Mouse (Mus musculus): ENCODE measurements around the gene Tenm4.
A peak's percentile ranks its signal among the peaks of the same experiment; 100 is the strongest.

Gene Tenm4

DNA sequence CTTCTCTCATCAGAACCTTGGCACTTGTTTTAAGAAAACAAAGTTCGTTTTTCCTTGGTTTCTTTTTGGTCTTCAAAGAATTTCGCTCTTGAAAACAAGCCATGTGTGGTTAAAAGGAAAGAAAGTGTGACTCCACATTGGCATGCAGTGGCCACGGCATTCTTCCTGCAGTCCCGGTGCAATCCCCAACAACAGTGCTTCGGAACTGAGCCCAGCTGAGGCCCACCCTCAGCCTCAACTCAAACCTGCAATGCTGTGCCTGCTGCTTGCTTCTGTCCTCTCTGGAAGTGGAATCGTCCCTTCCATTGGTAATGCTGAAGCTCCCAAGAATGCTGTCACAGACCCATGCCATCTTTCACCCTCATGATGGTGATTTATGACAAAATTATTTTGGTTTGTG, 88.6 kb downstream of the Tenm4 start:
- DNase-seq: no peak

- no peak for DNase-seq
Measured at GRCm38 (mm10) chr7:96262182-96262581, 91.1 kb downstream of the Tenm4 start.

- no peak for DNase-seq
Measured at GRCm38 (mm10) chr7:96265941-96266340, 94.9 kb downstream of the Tenm4 start.

- no peak for DNase-seq
Measured at GRCm38 (mm10) chr7:96267266-96267665, 96.2 kb downstream of the Tenm4 start.

DNA sequence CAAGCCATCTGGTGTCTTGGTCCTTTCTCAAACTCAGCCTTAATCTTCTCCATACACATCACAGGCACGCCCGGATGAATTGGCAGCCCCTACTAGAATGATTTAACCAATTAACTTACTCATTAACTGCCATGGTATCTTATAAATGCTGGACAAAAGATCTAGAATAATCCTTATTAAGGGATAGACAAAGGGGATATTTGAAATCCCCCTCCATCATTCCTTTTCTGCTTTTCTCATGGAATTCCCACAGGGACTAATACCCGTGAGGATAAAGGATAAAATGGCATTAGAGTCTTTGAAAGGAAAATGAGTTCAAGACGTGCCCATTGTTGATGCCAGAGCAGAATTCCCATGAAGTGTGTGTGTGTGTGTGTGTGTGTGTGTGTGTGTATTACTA, 99.6 kb downstream of the Tenm4 start:
- DNase-seq: no peak

DNA sequence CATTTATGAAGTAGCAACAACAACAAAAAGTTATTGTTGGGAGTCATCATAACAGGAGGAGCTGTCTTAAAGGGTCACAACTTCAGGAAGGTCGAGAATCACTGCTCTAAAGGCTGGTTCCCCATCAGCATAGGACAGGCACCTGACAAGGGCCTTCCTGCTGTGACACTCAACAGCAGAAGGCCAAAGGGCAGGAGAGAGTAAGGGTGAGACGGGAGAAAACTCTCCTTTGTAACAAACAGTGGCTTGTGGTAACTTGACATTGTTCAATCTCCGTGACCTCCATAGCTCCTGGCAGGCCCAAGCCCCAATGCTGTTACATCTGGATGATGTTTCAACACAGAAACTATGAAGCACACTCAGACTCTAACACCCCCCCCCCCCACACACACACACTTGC, 101.0 kb downstream of the Tenm4 start:
- DNase-seq: no peak

- DNase-seq: no peak
Measured at GRCm38 (mm10) chr7:96274486-96274885, 103.4 kb downstream of the Tenm4 start.

GRCm38 (mm10) chr7:96277550-96277949, 106.5 kb downstream of the Tenm4 start:
- DNase-seq: peak; percentile 38

DNA sequence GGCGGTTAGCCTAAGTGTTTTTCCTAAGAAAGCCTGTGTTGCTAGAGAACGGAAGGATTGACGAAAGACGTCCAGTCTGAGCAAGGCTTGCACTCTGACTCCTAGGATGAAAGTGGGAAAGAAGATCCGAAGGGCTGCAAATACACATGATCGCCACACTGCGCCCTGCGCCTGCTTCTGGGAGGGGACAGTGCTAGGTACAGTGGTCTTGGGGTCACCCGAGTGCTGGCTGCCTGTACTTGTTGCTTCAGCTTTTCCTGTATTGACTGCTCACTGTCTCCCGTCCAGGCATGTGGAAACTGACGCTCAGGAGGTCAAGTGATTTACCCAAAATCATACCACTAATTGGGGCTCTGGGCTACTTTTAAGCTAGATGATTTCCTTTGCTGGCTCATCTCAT, 107.3 kb downstream of the Tenm4 start:
- DNase-seq: no peak

GRCm38 (mm10) chr7:96280795-96281194, 109.7 kb downstream of the Tenm4 start:
- DNase-seq: no peak

GRCm38 (mm10) chr7:96290576-96290975, 119.5 kb downstream of the Tenm4 start:
- no peak for DNase-seq

DNA sequence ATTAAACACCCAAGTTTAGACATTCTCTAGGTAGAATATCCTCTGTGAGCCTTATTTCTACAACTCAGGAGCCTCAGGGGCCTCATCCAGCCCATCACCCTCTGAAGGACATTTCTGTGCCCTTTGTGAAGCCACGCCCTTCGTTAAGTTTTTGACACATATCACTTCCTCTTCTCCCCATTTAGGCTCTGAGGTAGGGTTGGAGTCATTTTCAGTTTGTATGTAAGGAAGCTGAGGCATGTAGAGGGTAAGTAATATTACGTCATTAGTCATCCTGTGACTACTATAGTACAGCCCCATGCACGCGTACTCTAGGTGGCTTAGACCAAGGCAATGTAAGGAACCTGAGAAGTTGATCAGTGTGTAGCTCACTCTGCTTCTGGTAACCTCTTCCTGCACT, 124.9 kb downstream of the Tenm4 start:
- DNase-seq: no peak

DNA sequence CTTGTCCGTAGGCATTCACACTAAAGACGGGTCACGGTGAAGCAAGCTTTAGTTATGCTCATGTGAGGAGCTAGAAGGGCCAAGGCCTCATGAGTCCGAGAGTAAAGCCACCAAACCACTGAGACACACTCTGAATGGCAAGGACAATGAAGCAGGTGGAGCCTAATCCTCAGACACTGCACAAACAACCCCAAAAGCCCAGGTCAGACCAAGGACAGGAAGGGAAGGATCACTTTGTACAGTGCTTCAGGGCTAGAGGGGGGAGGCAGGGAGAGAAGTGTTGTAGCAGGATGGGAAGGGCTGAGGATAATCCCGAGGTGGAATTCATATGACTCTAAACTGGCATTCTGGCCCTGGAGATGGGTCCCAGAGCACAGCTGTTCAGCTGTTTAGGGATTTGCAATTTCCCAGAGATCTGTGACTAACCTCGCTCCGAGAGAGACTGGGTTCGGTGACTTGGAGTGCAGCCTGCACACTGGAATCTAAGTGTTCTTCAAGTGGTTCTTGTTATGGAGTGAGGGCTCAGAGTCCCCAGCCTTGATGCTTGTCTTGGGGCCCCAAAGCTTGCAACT, 129.9 kb downstream of the Tenm4 start:
- DNase-seq: no peak

GRCm38 (mm10) chr7:96301813-96302212, 130.8 kb downstream of the Tenm4 start:
- DNase-seq: no peak

GRCm38 (mm10) chr7:96303963-96304362, 132.9 kb downstream of the Tenm4 start:
- no peak for DNase-seq

GRCm38 (mm10) chr7:96305382-96305935, 134.4 kb downstream of the Tenm4 start:
- no peak for DNase-seq

DNA sequence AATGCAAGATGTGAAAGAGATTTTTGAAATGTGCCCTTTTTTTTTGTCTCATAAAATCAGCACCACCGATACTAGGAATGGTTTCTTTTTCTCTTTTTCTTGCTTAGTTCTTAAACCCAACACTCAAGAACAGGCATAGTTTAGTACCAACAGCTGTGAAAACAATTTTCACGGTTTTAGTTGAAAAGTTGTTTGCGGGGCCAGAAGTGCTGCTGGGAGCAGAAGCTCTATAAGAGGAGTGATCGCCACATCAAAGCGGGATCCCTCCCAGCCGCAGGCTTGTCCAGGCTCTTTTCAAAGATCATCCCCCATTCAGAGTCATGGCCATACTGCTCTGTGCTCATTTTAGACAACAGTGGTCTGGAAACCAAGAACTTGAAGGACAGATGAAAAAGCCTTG, 137.1 kb downstream of the Tenm4 start:
- DNase-seq: peak; percentile 27

DNA sequence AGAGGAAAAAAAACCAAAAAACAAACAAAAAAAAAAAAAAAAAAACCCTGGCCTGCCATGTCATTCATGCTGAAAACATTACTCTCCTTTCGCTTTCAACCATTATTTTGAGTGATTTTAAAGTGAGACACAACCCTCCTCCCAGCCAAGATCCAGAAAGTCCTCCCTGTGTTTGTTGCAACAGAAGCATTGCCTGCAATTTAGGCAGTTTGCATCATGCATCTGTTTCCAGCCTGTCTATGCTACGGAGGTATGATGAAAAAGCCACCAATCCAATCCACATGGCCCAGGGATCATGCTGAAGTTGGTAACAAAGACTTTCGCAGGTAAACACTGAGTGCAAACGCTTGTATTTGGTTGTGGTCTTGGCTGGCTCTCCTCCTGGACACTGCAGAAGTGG, 158.3 kb downstream of the Tenm4 start:
- DNase-seq: no peak

DNA sequence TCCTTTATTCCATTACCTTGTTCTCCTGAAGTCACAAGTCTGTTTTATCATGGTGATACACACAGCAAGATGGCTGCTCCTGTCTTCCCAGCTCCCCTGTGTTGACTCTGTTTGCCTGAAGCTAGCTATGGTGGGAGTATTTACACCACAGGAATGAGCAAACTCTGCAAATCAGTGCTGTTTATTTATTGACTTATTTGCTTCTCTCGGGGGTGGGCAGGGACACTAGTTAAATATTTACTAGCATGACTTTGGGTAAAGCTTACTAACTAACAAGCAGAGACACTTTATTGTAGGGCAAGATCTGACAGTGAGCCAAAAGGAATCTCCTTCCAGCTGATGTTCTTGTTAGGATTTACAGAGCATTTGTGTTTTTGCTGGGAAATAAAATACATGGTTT, 160.1 kb downstream of the Tenm4 start:
- no peak for DNase-seq

DNA sequence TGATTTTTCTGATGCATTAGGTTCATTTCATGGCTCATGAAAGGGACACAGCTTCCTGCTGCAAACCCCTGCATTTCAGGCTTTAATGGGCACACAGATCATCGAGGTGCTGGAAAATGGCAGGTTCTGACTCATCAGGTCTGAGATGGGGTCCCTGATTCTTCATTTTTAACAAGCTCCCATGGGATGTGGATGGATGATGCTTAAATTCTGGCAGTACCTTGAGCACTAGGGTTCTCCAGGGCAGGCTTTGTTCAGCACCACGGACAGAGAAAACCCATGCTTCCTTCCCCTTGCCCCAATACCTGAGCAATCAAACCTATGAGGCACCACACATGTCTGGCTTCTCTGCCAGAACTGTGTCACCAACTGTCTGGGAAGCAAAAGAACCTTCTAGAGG, 163.3 kb downstream of the Tenm4 start:
- peak; percentile 58 for DNase-seq

DNA sequence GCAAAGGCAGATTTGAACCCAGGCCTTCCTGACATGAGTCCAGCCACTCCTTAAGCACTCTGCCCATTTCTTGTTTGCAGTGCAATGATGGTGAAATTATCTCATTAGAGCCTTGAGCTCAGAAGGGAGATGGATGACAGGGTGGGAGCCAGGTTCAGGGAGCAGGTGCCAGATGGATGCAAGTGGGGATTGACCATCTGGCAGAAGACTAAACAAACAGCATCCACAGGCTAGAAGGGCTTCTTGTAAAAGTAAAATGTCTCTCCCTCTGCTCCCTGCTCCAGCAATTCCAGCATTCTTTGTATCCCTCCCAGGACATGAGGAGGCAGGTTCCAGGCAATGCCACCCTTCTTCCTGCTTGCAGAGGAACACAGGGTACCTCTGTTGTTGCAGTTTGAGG, 165.3 kb downstream of the Tenm4 start:
- no peak for DNase-seq

DNA sequence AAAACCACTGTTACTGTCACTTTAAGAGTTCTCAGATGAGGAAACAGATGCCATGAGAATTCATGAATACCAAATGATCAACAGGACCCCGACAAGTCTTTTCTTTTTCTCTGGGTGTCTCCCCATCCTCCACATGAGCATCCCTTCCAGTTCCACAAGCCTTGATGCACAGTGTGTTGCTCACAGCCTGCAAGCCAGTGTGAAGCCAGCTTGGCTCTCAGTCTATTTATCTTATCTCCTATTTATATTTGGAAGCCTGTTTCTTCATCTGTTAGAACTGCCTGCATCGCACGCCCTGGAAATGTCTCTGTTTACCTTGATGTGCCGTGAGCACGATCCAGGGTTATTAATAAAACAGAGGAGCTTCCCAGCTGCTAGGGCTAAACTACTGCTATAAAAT, 169.8 kb downstream of the Tenm4 start:
- no peak for DNase-seq

- no peak for DNase-seq
Measured at GRCm38 (mm10) chr7:96341479-96341878, 170.4 kb downstream of the Tenm4 start.

- DNase-seq: no peak
Measured at GRCm38 (mm10) chr7:96342996-96343395, 171.9 kb downstream of the Tenm4 start.

DNA sequence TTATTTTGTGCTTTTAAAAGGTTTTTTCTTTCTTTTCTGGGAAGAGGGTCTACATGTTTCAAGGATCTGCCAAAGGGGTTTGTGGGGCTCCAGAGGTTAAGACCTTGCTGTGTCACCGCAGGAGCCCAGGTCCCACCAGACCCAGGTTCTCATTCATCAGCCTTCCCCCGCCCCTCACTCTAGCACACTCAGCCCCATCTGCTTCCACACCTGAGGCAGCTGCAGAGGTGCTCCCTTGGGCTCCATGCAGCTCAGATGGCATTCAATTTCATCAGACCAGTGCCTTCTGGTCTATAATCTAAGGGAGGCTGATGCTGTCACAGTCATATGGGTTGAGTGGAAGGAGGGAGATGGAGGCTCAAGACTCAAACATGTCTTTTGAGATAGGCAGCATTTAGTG, 172.6 kb downstream of the Tenm4 start:
- no peak for DNase-seq

Data from embryo, embryonic 11 days (tissue).